Mouse (Mus musculus) kidney, postnatal 36 days (tissue): ENCODE results near the gene Lhfp.
"Not testable (repeated sequence)": the region's sequence is repeated elsewhere in the genome, so short reads cannot be mapped to it uniquely, and the experiment has no call there.

Source experiments
- DNase-seq, 2 experiments: peaks; one replicate each; pipeline ENCODE4 v3.0.0; 2021 to 2022; ENCODE audit warnings: mixed read lengths in 2 of 2

Gene Lhfp

DNA sequence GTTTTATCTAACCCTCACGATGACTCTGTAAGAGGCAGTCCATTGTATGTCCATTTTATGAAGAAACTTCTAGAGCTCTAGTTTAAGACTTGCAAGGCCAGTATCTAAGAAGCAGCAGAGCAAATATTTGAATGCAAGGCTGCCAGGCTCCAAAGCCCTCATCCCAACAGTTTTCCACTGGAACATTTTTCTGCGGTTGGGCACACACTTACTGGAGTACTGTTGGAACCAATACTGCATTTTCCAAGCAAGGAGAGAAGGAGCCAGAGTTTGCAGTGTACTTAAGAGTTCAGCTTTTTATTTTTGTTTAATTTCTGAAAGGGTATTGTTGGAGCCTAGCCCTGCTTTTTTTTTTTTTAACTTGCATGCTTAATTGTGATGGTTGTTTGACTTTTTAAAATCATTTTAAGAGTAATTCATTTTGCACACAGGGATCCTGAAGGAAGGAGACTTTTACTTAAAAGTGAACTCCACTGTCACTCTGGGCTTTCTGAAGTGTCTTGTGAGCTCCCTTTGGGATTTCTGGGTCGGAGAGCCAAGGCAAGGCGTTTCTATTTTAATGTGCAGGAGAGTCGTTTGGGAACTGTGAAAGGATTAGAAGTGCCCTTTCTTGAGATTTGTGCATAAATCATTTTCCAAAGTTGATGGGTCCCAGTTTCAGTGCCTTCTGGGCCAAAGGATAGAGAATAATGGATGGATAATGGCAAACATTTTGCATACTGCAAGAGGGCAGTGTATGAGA lies 180.4 kb downstream of the Lhfp start:
- no peak for DNase-seq

DNA sequence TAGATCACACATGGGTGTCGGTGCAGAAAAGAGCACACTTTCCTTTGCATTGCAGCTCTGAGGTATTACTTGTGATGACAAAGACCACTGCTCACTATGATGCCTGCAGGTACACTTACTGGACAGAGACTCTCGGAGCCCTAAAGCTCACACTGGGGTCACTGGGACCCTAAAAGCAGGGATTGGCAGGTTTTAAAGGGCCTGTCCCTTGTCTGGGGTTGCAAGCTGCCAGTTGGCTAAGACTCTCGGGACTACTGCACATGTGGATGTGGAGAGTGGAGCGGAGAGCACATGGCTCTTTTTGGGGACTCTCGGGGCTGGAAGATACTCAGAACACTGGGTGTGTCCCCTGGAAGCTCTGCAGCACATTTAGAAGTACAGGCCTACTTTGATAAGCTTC lies 182.8 kb downstream of the Lhfp start:
- no peak for DNase-seq

DNA sequence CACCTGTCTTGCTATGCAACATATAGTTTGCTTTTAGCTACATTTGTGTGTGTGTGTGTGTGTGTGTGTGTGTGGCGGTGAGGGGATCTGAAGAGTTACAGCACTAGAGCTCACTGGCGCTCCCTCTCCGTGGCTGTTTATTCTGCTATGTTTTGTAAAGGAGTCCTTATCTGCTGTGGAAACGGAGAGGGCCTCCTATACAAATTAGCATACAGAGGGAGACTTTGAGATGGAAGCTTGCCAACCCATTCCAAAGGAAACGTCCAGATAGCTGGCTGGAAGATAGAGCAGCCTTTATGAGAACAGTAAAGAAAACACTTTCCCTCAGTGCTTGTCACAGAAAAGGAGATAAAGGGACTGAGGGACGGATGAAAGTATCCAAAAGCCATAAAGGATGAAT lies 184.4 kb downstream of the Lhfp start:
- DNase-seq, result no peak

DNA sequence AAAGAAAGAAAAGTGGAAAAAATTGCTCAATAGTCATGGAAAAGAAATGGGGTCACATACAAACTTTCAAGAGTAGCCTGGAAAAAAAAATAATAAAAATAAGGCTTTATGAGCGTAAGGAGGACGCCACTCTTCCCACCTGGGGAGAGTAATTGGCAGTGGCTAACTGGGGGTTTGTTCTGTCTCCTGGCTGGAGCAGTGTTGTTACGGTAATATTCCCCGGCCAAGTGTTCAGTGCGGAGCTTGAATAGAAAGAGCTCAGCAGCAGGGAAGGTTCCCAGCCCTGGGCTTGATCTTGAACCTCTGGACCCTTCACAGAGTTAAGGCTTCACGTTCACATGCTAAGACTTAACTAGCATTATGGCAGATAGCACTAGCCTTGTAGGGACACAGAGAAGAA lies 184.9 kb downstream of the Lhfp start:
- no peak for DNase-seq

DNA sequence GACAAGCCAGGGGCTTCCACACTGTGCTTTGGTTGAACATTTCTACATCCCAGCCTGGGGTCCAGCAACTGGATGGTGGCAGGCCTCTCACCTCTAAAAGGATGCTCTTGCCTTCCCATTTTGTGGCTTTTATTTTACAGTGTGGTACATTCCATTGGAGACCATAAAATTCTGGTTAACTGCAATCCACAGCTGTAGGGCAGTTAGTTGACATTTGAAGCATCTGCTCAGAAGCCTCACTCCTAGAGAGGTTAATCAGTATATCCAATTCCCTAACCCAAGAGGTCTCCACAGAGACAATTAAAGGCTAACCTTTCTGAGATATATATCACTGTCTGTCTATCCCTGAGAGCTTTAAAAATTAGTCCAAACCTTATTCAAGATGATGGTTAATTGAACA lies 186.5 kb downstream of the Lhfp start:
- DNase-seq, result no peak

DNA sequence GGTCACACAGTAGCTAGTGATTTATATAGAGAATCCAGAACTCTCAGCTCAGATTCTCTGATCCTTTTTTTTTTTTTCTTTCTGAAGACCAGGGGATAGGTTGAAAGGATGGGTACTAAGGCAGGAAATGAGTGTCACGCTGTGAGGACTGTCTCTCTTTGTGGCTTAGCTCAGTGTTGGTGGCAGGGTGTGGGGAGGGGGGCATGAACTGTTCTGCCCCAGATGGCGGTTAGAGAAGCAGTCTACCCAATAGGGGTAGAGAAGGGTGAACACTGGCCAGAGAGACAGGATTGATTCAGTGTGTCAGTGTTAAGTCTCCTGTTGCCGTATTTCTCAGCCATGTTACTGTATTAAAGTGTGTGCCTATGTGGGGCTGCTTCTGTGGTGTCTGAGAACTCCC lies 189.2 kb downstream of the Lhfp start:
- DNase-seq, result no peak

DNA sequence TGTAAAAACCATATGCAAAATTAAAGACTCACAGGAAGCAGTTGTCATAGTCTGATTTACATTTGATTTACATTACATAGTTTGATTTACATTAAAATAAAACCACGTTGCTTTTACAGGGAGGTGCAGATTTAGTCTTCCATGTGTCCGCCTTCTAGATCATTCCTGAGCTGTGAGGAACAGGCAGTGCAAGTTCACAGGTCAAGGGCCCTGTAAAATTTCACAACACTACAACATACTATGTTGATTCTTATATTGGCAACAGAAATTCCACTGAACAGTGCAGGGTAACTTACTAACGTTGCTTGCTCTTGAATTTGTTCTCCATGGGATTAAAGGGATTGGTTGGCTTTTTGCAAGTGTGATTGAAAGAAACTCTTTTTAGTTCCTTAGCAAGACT lies 189.8 kb downstream of the Lhfp start:
- DNase-seq, result no peak

DNA sequence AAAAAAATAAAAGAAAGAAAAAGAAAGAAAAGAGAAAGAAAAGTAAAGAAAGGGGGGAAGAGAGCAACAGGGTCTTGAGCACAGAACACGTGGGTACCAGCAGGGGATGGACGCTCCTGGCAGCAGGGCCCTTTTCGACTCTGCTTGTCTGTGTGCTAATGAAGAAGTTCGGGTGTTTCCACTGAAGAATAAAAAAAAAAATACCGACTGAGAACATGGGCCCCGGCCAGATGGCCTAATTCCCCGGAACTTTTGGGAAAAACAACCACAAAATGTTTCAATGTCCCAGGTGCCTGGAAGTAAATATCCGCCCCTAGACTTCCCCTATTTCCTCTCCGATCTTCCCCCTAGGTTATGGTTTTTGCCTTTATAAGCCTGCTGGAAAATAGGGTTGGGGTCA lies 191.1 kb downstream of the Lhfp start:
- peak in 1 of 2 experiments; percentile 11 for DNase-seq

DNA sequence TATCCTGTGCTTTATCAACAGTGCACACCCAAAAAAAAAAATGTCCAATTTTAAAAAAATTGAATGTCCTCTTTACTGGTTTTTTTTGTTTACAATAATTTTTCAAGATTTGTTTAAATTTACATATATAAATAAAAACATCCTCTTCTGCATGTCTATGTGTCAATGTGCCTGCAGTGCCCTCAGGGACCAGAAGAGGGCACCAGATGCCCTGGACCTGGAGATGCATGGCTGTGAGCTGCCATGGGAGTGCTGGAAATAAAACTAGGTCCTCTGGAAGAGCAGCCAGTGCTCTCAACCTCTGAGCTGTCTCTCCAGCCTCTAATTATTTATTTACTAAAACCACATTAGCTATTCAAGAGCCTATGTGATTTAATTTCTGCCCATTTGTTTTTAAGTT lies 193.4 kb downstream of the Lhfp start:
- DNase-seq, result peak in 1 of 2 experiments; percentile 26

DNA sequence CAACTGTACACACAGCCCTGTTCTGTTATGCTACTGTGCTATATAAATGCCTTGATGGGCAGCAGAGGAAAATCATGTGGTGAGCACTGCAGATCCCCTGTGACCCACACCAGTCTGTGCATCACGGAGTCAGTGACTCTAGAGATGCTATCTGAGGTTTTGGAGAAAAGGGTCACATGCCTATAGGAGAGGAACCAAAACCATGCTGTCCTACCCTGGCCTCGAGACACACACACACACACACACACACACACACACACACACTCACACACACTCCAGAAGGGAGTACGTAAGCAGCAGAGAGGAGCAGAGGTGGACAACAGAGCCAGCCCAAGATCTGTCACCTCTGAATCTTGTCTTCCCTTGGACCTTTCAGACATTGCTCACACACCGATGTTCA lies 195.1 kb downstream of the Lhfp start:
- no peak for DNase-seq

DNA sequence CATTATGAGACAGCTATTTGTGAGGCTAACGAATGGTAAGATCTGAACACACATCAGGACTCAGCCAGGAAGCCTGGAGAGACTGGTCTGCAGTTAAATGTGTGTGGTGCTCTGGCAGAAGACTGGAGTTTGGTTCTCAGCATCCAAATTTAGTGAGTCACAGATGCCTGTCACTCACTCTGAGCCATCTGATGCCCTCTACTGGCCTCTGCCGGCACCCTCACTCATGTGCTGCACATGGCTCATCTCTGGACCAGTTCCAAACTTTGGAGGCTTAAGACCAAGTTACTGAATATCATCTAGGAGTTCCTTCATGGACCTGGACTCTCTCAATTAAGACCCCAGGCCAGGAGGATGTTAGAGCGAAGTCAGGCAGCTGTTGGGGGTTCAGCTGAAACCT lies 198.8 kb downstream of the Lhfp start:
- DNase-seq, result no peak

DNA sequence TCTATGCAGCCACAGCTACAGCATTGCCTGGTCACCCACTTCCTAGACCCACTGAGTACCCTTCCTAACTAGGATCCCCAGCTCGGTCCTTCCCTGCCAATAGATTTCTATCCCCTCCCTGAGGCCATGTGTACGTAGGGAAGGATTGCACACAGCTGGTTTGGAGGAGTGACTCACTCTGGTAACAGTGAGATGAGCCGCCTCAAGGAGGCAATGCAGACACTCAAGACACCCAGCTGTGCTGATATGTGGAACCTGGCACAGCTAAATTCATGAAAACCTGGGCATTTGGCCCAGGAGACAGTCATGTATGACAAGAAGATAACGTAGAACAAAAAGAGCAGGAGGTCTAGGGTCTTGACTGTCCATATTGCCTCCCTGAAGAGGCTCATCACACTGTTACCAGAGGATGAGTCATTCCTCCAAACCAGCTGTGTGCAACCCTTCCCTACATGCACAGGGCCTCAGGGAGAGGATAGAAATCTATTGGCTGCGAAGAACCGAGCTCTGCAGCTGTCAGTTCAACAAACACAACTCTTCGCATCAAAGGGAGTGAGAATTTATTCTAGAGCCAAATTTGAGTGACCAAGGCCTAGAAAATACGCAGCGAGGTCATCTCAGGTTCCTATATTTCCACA lies 204.4 kb downstream of the Lhfp start:
- no peak for DNase-seq

DNA sequence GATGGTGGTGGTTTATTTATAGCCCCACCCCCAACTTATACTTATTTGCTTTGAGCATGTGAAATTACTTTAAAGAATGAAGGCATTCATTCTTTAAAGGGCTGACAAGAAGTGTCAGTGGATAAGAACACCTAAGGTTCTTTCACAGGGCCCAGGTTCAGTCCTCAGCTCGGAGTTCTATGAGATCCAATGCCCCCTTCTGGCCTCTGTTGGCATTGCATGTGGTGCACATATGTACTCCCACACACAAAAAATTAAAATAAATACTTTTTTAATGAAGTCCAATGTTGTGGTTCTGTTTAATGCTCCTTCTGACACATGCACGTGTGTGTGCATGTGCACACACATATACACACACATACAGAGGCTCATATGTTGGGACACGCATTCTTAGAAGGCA lies 205.8 kb downstream of the Lhfp start:
- peak; percentile 19 to 74 for DNase-seq

DNA sequence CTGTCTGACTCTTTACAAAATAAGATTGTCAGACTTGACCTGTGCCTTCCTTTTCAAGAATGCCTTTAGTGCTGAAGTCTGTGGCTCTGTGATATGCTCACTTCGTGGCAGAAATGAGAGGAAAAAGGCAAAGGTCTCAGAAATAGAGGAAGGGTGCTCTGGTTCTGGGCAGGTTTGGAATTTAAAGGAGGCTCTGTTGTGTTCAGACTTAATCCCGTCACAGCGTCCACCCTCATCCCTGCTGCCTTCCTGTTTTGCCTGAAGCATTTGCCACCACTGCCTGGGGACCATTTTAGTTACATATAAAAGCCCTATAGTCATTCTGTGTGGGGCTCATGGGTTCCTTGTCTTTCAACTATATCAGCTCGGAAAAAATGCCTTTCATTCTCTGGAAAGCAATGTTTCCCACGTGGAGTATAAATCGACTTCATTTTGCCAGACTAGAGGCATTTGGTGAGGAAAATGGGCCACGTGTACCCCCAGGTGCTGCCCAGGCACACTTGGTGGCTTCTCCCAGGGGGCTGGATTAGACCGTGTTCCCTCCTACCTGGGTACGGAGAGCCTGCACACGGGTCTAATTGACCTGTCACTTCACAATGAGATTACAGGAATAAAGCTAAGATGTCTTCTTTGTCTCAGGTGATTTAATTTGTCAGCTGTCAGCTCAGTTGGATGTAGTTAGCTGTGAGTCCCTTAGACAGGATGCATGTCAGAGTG lies 207.0 kb downstream of the Lhfp start:
- no peak for DNase-seq

DNA sequence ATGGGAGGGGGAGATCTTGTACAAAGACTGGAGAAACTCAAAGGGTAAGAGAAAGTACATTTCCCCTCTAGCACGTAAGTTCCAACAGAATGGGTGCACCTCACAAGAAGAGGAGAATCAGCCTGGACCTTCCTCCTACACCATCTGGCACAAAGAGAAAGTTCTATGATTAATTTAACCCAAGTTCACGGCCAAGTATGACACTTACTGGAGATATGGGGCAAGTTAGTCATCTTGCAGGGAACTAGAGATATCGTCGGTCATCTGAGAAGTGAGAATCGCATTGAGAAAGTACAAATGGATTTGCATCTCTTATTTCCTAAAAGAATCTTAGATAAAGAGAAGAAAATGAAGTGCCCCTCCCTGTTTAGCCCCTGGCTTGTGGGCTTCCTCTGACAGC lies 211.2 kb downstream of the Lhfp start:
- no peak for DNase-seq

DNA sequence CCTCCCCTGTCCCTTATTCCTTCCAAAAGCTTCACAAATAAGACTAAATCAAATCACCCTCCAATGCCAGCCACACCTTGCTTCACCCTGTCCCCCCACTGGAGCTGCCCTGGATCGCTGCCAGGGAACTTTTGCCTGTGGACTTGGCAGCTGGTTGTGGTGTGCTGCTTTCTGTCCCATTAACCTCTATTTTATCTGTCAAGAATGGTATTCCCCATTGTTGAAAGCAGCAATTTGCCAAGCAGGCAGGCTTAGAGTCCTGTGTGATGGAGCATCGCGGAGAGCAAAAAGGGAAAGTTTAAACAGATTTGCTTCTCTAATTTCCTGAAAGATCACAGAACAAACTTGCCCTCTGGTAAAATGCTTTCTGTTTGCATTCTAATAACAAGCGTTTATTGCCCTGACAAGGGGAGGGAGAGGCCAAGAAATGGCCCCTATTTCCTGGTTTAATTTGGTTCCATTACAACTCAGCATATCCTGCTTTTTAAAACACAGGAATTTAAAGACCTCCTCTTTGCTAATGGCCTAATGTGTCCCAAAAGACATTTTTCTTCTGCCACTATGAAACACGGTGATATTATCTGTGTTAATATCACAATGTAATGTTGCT lies 212.0 kb downstream of the Lhfp start:
- DNase-seq, result peak; percentile 29 to 53

DNA sequence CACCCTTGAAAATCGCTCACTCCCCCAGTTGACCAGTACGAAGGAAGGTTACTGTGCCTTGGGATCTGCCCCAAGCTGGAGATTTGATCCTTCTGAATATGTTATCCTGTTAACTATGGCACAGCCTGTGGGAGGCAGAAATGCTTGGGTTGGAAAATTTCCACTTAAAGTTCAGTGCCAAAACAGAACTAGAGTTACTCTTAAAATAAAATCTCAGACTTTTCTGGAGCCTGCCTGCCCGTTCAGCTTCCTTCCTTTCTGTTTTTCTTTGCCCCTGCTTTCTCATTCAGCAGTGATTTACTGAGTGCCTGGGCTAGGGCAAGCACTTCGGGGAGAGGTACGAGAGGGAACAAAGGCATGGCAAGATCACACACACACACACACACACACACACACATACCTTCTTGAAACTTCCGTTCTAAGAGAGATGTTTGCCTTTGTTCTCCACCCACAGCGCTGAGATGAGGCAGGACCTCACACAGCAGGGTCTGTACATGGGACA lies 217.4 kb downstream of the Lhfp start:
- peak; percentile 6 to 8 for DNase-seq

DNA sequence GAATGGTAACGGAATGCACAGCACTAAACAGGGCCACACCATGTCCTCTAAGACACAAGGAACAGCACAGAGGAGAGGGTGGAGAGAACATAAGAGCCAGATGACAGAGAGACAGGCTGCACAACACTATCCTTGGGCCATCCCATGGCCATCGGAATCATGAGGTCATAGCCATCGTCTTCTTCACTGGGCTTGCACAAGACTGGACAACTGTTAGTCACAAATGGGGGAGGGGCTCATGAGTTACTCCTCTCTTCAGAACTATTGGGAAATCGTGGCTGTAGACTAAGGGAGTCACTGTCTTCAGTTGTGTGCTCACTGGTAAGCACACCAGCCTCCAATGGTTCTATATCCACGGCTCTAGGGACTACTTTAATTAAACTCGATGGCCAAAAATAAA lies 224.8 kb downstream of the Lhfp start:
- no peak for DNase-seq

DNA sequence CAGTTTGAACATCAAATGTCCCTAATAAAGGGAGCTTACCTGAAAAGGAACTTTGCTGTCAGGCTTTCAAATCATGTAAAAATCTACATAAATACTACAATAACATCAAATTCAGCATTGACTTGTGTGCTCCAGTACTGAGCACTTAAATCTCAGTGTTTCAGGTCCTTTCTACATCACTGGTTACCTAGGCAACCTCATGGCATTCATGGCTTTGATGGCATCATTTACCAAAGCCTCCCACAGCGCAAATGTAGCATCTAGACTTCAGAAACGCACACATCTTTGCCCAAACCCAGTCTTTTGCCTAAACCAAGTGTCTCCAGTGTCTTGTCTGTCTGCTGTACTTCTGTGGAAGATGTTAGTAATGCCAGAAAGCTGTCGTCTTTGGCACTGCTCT lies 225.7 kb downstream of the Lhfp start:
- DNase-seq, result no peak

DNA sequence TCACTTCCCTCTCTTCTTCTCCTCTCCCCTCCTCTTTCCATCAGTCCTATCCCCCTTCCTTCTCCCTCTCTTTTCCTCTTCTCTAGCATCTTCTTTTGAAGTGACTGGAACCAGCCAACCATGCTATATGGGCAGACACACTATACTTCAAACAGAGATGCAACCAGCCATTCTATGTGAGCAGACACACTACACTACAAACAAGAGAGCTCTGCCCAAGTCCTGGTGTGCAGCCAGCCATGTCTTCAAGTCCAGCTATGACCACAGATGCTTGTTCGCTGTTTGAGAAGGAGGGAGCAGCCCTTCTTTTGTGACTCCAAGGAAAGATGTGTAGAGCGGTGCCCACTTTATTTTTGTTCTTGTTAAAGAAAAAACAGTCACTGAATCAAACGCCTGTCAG lies 231.9 kb downstream of the Lhfp start:
- no peak for DNase-seq

DNA sequence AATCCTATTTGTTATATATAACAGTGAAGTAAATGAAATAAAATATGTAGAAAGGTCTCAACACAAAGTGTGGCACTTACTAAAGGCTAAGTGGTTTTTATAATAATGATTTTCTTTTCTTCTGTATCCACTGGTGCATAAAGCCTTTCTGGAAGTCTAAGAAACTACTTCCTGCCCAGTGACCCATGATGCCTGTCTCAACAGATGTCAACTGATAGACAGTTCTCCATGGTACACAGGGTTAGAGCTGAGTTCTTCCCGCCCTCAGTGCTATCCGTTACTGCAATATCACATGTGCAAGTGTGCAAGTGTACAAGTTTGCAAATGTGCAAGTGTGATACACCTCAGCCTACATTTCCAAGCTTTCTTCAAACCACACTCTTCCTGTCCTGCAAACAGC lies 236.7 kb downstream of the Lhfp start:
- DNase-seq, result no peak

DNA sequence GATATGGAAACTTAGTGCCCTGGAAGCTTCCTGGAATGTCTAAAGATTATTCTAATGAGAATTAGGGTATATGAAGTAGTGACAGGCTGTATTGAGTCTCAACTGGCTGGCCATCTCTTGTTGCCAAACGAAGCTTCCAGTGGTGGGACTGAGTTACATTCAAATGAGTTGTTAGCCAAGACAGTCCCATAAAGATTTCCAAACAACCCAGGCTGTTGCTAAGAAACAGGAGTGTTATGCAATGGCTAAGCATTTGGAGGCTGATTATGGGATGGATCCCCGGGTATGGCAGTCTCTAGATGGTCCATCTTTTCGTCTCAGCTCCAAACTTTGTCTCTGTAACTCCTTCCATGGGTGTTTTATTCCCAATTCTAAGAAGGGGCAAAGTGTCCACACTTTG lies 240.7 kb downstream of the Lhfp start:
- DNase-seq, result not testable (repeated sequence)

DNA sequence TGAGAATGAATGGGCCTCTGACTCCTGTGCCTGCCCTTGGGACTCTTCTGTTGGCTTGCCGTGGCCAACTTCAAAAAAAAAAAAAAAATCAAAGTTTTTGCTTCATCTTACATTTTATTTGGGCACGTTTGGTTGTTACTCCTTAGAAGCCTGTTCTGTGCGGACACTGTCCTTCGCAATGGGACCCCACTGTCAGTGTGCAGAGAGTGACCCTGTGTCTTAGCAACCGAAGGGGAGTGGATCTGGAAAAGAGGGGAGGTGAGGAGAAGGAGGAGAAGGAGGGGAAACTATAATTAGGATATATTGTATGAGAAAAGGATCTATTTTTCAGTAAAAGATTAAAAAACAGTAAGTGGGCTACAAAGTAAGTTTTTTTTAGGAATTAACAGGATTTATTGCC lies 242.7 kb downstream of the Lhfp start:
- DNase-seq, result no peak
